Mouse (Mus musculus) hindbrain, embryonic 15.5 days (tissue): ENCODE data around the gene Scin. TPM values are rescaled to one million over a fixed set of nuclear protein-coding genes. Genes with fewer than 3 reads are reported as not detected.
"Not testable (repeated sequence)": the region's sequence is repeated elsewhere in the genome, so short reads cannot be mapped to it uniquely, and the experiment has no call there.

ENCODE experiments used
- ATAC-seq: fragments of 200-750 bp; cut with Nextera tagmentation; 2 replicates; pipeline ENCODE4 v1.8.0; 2017; ENCODE audit warnings: low read depth, moderate number of reproducible peaks, moderate TSS enrichment; ENCODE audit not compliant: low FRiP score
- H3K27ac ChIP-seq: fragments of 300-500 bp; sonication (generic); replicated peaks from 2 replicates; pipeline ENCODE4 v1.5.1; 2015; ENCODE audit warnings: mild to moderate bottlenecking, inconsistent platforms
- H3K27me3 ChIP-seq: fragments of 300-500 bp; sonication (generic); 2 replicates; pipeline ENCODE4 v1.6.1; 2015; ENCODE audit warnings: control low read depth, inconsistent platforms
- H3K36me3 ChIP-seq: fragments of 300-500 bp; sonication (generic); 2 replicates; pipeline ENCODE4 v1.6.1; 2015; ENCODE audit warnings: control low read depth, inconsistent platforms
- H3K4me1 ChIP-seq: fragments of 300-500 bp; sonication (generic); replicated peaks from 2 replicates; pipeline ENCODE4 v1.6.1; 2015; ENCODE audit warnings: control low read depth, inconsistent platforms
- H3K4me2 ChIP-seq: fragments of 300-500 bp; sonication (generic); 2 replicates; pipeline ENCODE4 v1.6.1; 2015; ENCODE audit warnings: moderate library complexity, mild to moderate bottlenecking, inconsistent platforms
- H3K4me3 ChIP-seq: fragments of 300-500 bp; sonication (generic); 2 replicates; pipeline ENCODE4 v1.5.1; 2015; ENCODE audit warnings: mild to moderate bottlenecking, inconsistent platforms
- H3K9ac ChIP-seq: fragments of 300-500 bp; sonication (generic); 2 replicates; pipeline ENCODE4 v1.6.1; 2015; ENCODE audit warnings: inconsistent platforms
- H3K9me3 ChIP-seq: fragments of 300-500 bp; sonication (generic); 2 replicates; pipeline ENCODE4 v1.6.1; 2016; ENCODE audit warnings: control low read depth, inconsistent platforms
- WGBS: fragments of 180-500 bp; shearing (Covaris S2); methylation state at CpG from one replicate; pipeline ENCODE4 v1.1.7; 2015; 5-methylcytosine and 5-hydroxymethylcytosine counted together
- polyA plus RNA-seq: library from polyadenylated mRNA; unstranded; fragments of >200 nt; fragmentation: Nextera tagmentation; extraction: Ambion mirVana; gene quantifications from 2 replicates; pipeline ENCODE4 v1.2.1, GENCODE M21; 2015

Scin gene
- polyA plus RNA-seq = 0.09 and 0.14 TPM in 2 replicates

DNA sequence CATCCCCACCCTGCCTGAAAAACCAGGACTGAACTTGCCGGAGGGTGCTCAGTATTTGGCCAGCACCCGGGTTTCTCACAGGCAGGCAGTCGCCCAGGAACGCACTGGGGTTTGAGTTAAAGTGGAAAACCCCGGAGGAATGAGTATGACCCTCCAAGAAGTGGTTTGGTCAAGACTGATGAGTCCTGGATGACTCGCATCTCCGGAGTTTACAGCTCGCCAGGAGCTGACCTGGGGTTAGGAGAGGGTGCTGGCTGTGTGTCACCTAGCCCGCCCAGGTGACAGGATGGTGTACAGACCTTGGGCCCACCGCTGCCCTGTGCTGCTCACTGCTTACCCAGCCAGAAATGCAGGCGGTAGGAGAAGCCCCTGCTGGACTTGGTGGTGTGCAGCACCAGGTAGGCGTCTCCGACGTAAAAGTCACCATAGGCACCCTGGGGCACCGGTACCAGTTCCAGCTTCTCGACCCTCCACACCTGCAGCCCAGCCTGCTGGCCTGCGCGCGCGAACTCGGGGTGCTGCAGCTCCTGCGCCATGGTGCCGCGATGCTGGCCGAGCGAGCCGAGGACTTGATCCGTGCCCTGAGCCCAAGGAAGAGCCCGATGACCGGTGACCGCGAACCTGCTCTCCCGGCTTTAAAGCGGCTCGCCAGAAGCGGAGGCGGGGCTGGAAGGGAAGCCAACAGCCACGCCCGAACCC, at the start of gene Scin:
Gene Scin (minus strand): TSS at position 656 of the 699 bp plus-strand sequence.
- Histone ChIP-seq H3K27ac (no peak within 1 kb of the TSS), H3K27me3 (peaks cover 23% of the 10 kb centered on the region), H3K4me2 (peak within 1 kb of the TSS; percentile 88), H3K36me3 (no peaks in the 10 kb centered on the region), H3K9me3 (no peaks in the 10 kb centered on the region), H3K4me1 (peaks cover 14% of the 10 kb centered on the region), H3K4me3 (peak within 1 kb of the TSS; percentile 41), H3K9ac (peak within 1 kb of the TSS; percentile 23; the same call in 1 of the 2 replicates)
- ATAC-seq = 0 out of 2 replicates have a peak, but pooled peaks have one; percentile 42
- under 1% methylated on average over 39 of the region's 39 CpGs for WGBS

DNA sequence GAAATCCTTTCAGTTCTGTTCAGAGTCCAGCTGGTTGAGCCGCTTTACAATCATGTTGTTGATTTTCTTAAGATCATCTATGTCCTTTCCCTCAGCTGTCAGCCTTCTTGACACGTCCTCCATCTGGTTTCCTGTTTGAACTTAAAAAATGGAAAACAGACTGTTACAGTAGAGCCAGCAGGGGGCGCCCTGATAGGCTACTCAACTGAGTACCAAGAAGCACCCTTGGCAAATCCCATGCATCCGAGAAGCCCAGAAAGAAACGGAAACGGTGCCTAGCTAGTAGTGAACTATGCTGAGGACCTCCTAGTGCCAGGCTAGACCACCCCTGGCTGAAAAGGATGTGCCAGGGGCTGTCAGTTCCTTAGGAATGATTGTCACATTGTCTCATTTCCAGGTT, 43.1 kb upstream of the Scin start:
- H3K27me3 ChIP-seq = no peaks in the 10 kb centered on the region
- no peaks in the 10 kb centered on the region for H3K36me3 ChIP-seq
- H3K9me3 ChIP-seq = no peaks in the 10 kb centered on the region
- no peak overlapping the region for H3K9ac ChIP-seq
- no peaks in the 10 kb centered on the region for H3K4me1 ChIP-seq
- WGBS = 72% methylated on average over 6 of the region's 6 CpGs
- no peak overlapping the region for H3K27ac ChIP-seq
- H3K4me3 ChIP-seq = no peak overlapping the region
- H3K4me2 ChIP-seq = no peak overlapping the region
- ATAC-seq = no peak

DNA sequence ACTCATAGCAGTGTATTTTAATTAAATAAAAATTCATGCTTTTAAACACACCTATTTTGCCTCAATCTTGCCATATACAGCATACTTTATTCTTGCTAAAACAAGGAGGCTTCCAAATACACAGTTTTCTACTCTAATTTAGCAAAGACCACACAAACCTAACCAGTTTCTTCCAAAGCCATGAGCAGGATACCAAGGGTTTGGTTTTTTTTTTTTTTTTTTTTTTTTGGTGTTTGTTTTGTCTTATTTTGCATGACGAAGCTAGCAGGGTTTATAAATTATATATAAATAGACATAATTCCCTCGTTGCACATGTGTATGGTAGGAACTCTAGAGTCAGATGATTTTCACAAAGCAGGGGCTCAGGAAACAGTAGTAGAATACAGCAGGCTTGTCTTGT, 42.1 kb upstream of the Scin start:
- Histone ChIP-seq H3K4me2 (no peak overlapping the region), H3K9ac (no peak overlapping the region), H3K4me1 (no peaks in the 10 kb centered on the region), H3K4me3 (no peak overlapping the region), H3K9me3 (no peaks in the 10 kb centered on the region), H3K27ac (no peak overlapping the region), H3K36me3 (no peaks in the 10 kb centered on the region), H3K27me3 (no peaks in the 10 kb centered on the region)
- ATAC-seq = no peak
- 87% methylated on average over 2 of the region's 2 CpGs for WGBS

DNA sequence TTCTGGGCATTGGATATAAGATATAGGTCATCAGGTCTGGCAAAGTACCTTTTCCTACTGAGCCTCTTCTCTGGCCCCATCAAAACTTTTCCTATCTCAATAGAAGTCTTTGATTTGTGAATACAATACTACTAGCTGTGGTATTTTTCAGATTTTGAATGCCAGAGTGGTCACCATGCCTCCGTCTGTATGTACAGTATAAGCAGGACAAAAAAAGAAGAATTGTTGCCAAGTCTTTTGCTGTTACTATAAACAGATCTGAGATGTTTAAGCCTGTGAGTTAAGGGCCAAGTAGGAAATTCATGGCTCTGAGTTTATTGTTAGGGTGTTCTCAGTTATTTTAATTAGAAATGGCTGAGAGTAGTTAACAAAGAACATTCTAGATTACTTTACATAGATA, 41.1 kb upstream of the Scin start:
- H3K27me3 ChIP-seq, H3K27ac ChIP-seq, H3K4me2 ChIP-seq, H3K4me3 ChIP-seq, H3K9me3 ChIP-seq, H3K4me1 ChIP-seq, H3K36me3 ChIP-seq, H3K9ac ChIP-seq, ATAC-seq: not testable (repeated sequence)
- 47% methylated on average over 1 of the region's 1 CpGs for WGBS

GRCm38 (mm10) chr12:40171637-40172036, 37.6 kb upstream of the Scin start:
- Histone ChIP-seq H3K4me1 (no peaks in the 10 kb centered on the region), H3K9ac (no peak overlapping the region)
- 90% methylated on average over 2 of the region's 2 CpGs for WGBS

DNA sequence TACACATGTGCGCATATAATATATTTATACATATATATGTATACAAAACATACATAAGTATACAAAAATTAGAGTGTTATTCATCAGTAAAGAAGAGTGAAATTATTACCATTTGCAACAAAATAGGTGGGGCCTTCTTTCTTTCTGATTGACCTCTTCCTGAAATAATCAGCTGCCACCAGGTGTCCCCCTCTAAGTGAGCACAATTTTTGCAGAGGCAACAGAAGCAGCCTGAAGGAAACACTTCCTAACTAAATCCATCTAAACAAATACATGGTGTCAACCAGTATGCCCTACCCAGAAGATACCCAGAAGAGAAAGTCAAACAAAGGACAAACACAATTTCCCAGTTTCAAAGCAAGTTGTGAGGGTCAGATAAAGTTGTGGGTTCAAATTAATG, 35.6 kb upstream of the Scin start:
- no peak for ATAC-seq
- WGBS = 97% methylated on average over 1 of the region's 1 CpGs
- no peaks in the 10 kb centered on the region for H3K4me1 ChIP-seq
- H3K4me3 ChIP-seq = no peak overlapping the region
- H3K9me3 ChIP-seq = no peaks in the 10 kb centered on the region
- no peak overlapping the region for H3K9ac ChIP-seq
- no peaks in the 10 kb centered on the region for H3K36me3 ChIP-seq
- no peak overlapping the region for H3K27ac ChIP-seq
- no peak overlapping the region for H3K4me2 ChIP-seq
- H3K27me3 ChIP-seq = no peaks in the 10 kb centered on the region

More at GRCm38 (mm10) chr12:40171637-40172036, 37.6 kb upstream of the Scin start:
- H3K4me2 ChIP-seq = no peak overlapping the region
- no peaks in the 10 kb centered on the region for H3K9me3 ChIP-seq
- H3K27me3 ChIP-seq = no peaks in the 10 kb centered on the region
- no peak overlapping the region for H3K27ac ChIP-seq
- H3K4me3 ChIP-seq = no peak overlapping the region
- ATAC-seq = no peak
- no peaks in the 10 kb centered on the region for H3K36me3 ChIP-seq

- WGBS = 7% methylated on average over 2 of the region's 2 CpGs
- Histone ChIP-seq H3K27ac (no peak overlapping the region), H3K27me3 (no peaks in the 10 kb centered on the region), H3K9me3 (no peaks in the 10 kb centered on the region), H3K4me1 (no peaks in the 10 kb centered on the region), H3K4me3 (no peak overlapping the region), H3K9ac (no peak overlapping the region), H3K4me2 (no peak overlapping the region), H3K36me3 (no peaks in the 10 kb centered on the region)
- peak; percentile 59; the same call in 1 of the 2 replicates for ATAC-seq
Observed at GRCm38 (mm10) chr12:40164621-40165020, 30.6 kb upstream of the Scin start.

- Histone ChIP-seq H3K4me2 (no peak overlapping the region), H3K4me1 (no peaks in the 10 kb centered on the region), H3K27ac (no peak overlapping the region), H3K4me3 (no peak overlapping the region), H3K36me3 (no peaks in the 10 kb centered on the region), H3K9ac (no peak overlapping the region), H3K9me3 (no peaks in the 10 kb centered on the region), H3K27me3 (no peaks in the 10 kb centered on the region)
- ATAC-seq = no peak
- 84% methylated on average over 2 of the region's 2 CpGs for WGBS
Observed at GRCm38 (mm10) chr12:40160777-40161176, 26.7 kb upstream of the Scin start.

GRCm38 (mm10) chr12:40154188-40154587, 20.2 kb upstream of the Scin start:
- no peaks in the 10 kb centered on the region for H3K9me3 ChIP-seq
- no peaks in the 10 kb centered on the region for H3K27me3 ChIP-seq
- ATAC-seq = no peak
- H3K4me3 ChIP-seq = no peak overlapping the region
- H3K4me1 ChIP-seq = no peaks in the 10 kb centered on the region
- 91% methylated on average over 6 of the region's 6 CpGs for WGBS
- no peak overlapping the region for H3K4me2 ChIP-seq
- no peaks in the 10 kb centered on the region for H3K36me3 ChIP-seq
- H3K27ac ChIP-seq = no peak overlapping the region
- H3K9ac ChIP-seq = no peak overlapping the region

DNA sequence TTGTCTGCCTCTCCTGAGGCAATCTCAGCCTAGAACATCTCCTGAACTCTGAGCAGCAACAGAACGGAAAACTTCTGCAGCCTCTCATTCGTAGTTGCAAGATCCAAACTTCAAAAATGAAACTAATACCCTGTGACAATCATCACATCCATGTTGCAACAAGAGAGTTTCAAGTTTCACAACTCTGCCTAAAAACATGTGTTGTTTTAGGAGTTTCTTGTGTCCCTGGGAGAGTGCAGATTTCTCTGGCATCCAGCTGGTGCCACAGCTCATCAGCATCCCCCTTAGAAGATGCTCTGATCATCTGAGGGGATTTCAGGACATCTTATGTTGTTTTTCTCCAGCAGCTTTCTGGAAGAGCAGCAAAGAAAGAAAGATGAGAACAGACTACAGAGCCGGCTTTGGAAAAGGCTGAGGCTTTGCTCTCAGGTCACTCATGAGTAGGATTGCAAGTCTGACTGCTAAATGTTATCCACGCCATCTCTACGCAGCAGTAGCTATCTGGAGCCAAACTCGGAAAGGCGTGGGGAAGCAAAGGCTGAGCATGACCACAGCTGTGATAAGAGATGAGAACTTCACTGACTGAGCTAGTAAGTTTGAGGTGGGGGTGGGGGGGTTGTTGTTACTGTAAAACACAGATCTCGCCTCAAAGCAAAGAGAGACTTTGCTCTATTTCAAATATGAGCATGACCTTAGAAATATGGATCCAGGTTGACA, 18.5 kb upstream of the Scin start:
- no peak for ATAC-seq
- no peaks in the 10 kb centered on the region for H3K27me3 ChIP-seq
- WGBS = 88% methylated on average over 8 of the region's 8 CpGs

GRCm38 (mm10) chr12:40147319-40147718, 13.3 kb upstream of the Scin start:
- H3K4me2 ChIP-seq = no peak overlapping the region
- no peak overlapping the region for H3K9ac ChIP-seq
- WGBS = 80% methylated on average over 4 of the region's 4 CpGs
- H3K27ac ChIP-seq = no peak overlapping the region
- no peak overlapping the region for H3K4me3 ChIP-seq
- no peaks in the 10 kb centered on the region for H3K36me3 ChIP-seq
- no peak for ATAC-seq
- no peaks in the 10 kb centered on the region for H3K4me1 ChIP-seq
- H3K9me3 ChIP-seq = no peaks in the 10 kb centered on the region
- no peaks in the 10 kb centered on the region for H3K27me3 ChIP-seq

More for the DNA sequence above, 18.5 kb upstream of the Scin start:
- Histone ChIP-seq H3K4me1 (no peaks in the 10 kb centered on the region), H3K27ac (no peak overlapping the region), H3K9ac (no peak overlapping the region), H3K36me3 (no peaks in the 10 kb centered on the region), H3K9me3 (no peaks in the 10 kb centered on the region), H3K4me3 (no peak overlapping the region), H3K4me2 (no peak overlapping the region)

DNA sequence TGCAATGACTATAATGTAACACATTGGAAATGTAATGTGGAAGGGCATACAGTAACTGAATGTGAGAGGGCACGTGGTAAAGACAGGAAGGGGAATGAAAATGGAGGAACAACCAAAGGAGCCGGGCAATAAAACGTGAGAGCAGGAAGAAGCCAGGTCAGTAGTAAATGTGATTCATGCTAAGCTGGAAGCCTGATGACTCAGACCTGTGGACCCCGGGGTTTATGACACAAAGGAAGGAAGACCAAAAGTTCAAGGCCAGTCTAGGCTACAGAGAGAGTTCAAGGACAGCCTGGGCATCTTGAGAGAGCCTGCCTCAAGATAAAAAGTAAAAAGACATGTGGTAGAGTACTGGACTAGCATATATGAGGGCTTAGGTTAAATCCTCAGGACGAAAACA, 12.5 kb upstream of the Scin start:
- Histone ChIP-seq H3K4me1 (no peaks in the 10 kb centered on the region), H3K9ac (no peak overlapping the region)
- 79% methylated on average over 5 of the region's 5 CpGs for WGBS

More for the DNA sequence above, 12.5 kb upstream of the Scin start:
- Histone ChIP-seq H3K9me3 (no peaks in the 10 kb centered on the region), H3K4me3 (no peak overlapping the region), H3K27ac (no peak overlapping the region), H3K36me3 (no peaks in the 10 kb centered on the region), H3K27me3 (no peaks in the 10 kb centered on the region), H3K4me2 (no peak overlapping the region)
- no peak for ATAC-seq
